Mouse (Mus musculus) embryonic facial prominence, embryonic 11.5 days (tissue): ENCODE data around the gene Ubqln4. TPM values are rescaled to one million over a fixed set of nuclear protein-coding genes. Genes with fewer than 3 reads are reported as not detected.

ENCODE experiments used
- ATAC-seq: fragments of 200-750 bp; cut with Nextera tagmentation; replicated peaks from 2 replicates; pipeline ENCODE4 v1.8.0; 2017; ENCODE audit warnings: low read depth; ENCODE audit not compliant: insufficient number of reproducible peaks, low FRiP score, low TSS enrichment
- DNase-seq: peaks from one replicate; pipeline ENCODE4 v3.0.0-alpha.2; 2015; ENCODE audit warnings: low spot score
- H3K27ac ChIP-seq: fragments of 300-500 bp; sonication (generic); replicated peaks from 2 replicates; pipeline ENCODE4 v1.5.1; 2014; ENCODE audit warnings: mild to moderate bottlenecking, low read depth, low read length, control low read depth
- H3K27me3 ChIP-seq: fragments of 300-500 bp; sonication (generic); 2 replicates; pipeline ENCODE4 v1.6.1; 2014; ENCODE audit warnings: mild to moderate bottlenecking, low read length, moderate library complexity, mixed read lengths; ENCODE audit not compliant: control insufficient read depth, insufficient read depth
- H3K36me3 ChIP-seq: fragments of 300-500 bp; sonication (generic); replicated peaks from 2 replicates; pipeline ENCODE4 v1.6.1; 2014; ENCODE audit warnings: low read depth, mild to moderate bottlenecking, low read length, moderate library complexity, mixed read lengths; ENCODE audit not compliant: control insufficient read depth, insufficient read depth
- H3K4me1 ChIP-seq: fragments of 300-500 bp; sonication (generic); 2 replicates; pipeline ENCODE4 v1.6.1; 2014; ENCODE audit warnings: low read length, mixed read lengths; ENCODE audit not compliant: control insufficient read depth, insufficient read depth
- H3K4me2 ChIP-seq: fragments of 300-500 bp; sonication (generic); 2 replicates; pipeline ENCODE4 v1.6.1; 2014; ENCODE audit warnings: low read depth, mild to moderate bottlenecking, control low read depth, low read length, moderate library complexity
- H3K4me3 ChIP-seq: fragments of 300-500 bp; sonication (generic); 2 replicates; pipeline ENCODE4 v1.5.1; 2014; ENCODE audit warnings: low read depth, low read length, control low read depth
- H3K9ac ChIP-seq: fragments of 300-500 bp; sonication (generic); replicated peaks from 2 replicates; pipeline ENCODE4 v1.6.1; 2014; ENCODE audit warnings: mild to moderate bottlenecking, control low read depth, low read length
- H3K9me3 ChIP-seq: fragments of 300-500 bp; sonication (generic); replicated peaks from 2 replicates; pipeline ENCODE4 v1.6.1; 2016; ENCODE audit warnings: mild to moderate bottlenecking, low read length, inconsistent platforms, mixed read lengths; ENCODE audit not compliant: control insufficient read depth
- WGBS: fragments of 180-500 bp; shearing (Covaris S2); extraction: QIAGEN DNeasy Blood & Tissue Kit; methylation state at CpG from one replicate; pipeline ENCODE4 v1.1.7; 2014; 5-methylcytosine and 5-hydroxymethylcytosine counted together
- polyA plus RNA-seq: library from polyadenylated mRNA; unstranded; fragments of >200 nt; fragmentation: Nextera tagmentation; extraction: Ambion mirVana; gene quantifications from 2 replicates; pipeline ENCODE4 v1.2.1, GENCODE M21; 2014

The Ubqln4 gene
- polyA plus RNA-seq, 1 experiment from 2014 or later, result 62.1 TPM

- Histone ChIP-seq H3K4me3 (peak overlapping the region; percentile 88), H3K9me3 (no peaks in the 10 kb centered on the region), H3K27ac (0 out of 2 replicates have a peak overlapping the region, but pooled peaks have one; percentile 21), H3K9ac (peak overlapping the region; percentile 100), H3K36me3 (peaks cover 18% of the 10 kb centered on the region), H3K27me3 (no peaks in the 10 kb centered on the region), H3K4me2 (peak overlapping the region; percentile 95), H3K4me1 (peaks cover 35% of the 10 kb centered on the region)
- 14% methylated on average over 3 of the region's 3 CpGs for WGBS
- ATAC-seq, result no peak
- DNase-seq, result no peak
These were observed 18.6 kb upstream of the Ubqln4 start for GRCm38 (mm10) chr3:88535005-88535404.

- peak overlapping the region; percentile 100 for H3K9ac ChIP-seq
- DNase-seq (no peak), ATAC-seq (no peak)
- H3K4me2 ChIP-seq, result peak overlapping the region; percentile 95
- H3K4me3 ChIP-seq, result peak overlapping the region; percentile 88
- peaks cover 35% of the 10 kb centered on the region for H3K4me1 ChIP-seq
- WGBS, result 34% methylated on average over 4 of the region's 4 CpGs
- no peaks in the 10 kb centered on the region for H3K9me3 ChIP-seq
- 0 out of 2 replicates have a peak overlapping the region, but pooled peaks have one; percentile 21 for H3K27ac ChIP-seq
- H3K36me3 ChIP-seq, result peaks cover 23% of the 10 kb centered on the region
- H3K27me3 ChIP-seq, result no peaks in the 10 kb centered on the region
These were observed 18.0 kb upstream of the Ubqln4 start for GRCm38 (mm10) chr3:88535527-88535926.

- peak overlapping the region; percentile 88 for H3K4me3 ChIP-seq
- 5% methylated on average over 62 of the region's 64 CpGs for WGBS
- DNase-seq, result peak; percentile 87
- peak overlapping the region; percentile 95 for H3K4me2 ChIP-seq
- peaks cover 35% of the 10 kb centered on the region for H3K4me1 ChIP-seq
- peak overlapping the region; percentile 35; the same call in 1 of the 2 replicates for H3K27ac ChIP-seq
- peak overlapping the region; percentile 100 for H3K9ac ChIP-seq
- H3K9me3 ChIP-seq, result no peaks in the 10 kb centered on the region
- no peaks in the 10 kb centered on the region for H3K27me3 ChIP-seq
- H3K36me3 ChIP-seq, result peaks cover 24% of the 10 kb centered on the region
- ATAC-seq, result peak; percentile 15; the same call in 1 of the 2 replicates
These were observed 17.2 kb upstream of the Ubqln4 start for GRCm38 (mm10) chr3:88536103-88536930.

- ATAC-seq (no peak), DNase-seq (no peak)
- H3K27ac ChIP-seq, result no peak overlapping the region
- H3K4me2 ChIP-seq, result peak overlapping the region; percentile 95
- WGBS, result 54% methylated on average over 6 of the region's 6 CpGs
- H3K9ac ChIP-seq, result peak overlapping the region; percentile 100
- H3K27me3 ChIP-seq, result no peaks in the 10 kb centered on the region
- peaks cover 24% of the 10 kb centered on the region for H3K36me3 ChIP-seq
- no peaks in the 10 kb centered on the region for H3K9me3 ChIP-seq
- H3K4me3 ChIP-seq, result peak overlapping the region; percentile 88
- peaks cover 35% of the 10 kb centered on the region for H3K4me1 ChIP-seq
These were observed 16.4 kb upstream of the Ubqln4 start for GRCm38 (mm10) chr3:88537146-88537545.

GRCm38 (mm10) chr3:88538271-88539145 lies 15.1 kb upstream of the Ubqln4 start:
- ATAC-seq, result no peak
- H3K9me3 ChIP-seq, result no peaks in the 10 kb centered on the region
- H3K9ac ChIP-seq, result peak overlapping the region; percentile 39
- H3K27me3 ChIP-seq, result no peaks in the 10 kb centered on the region
- H3K4me2 ChIP-seq, result peak overlapping the region; percentile 19; the same call in 1 of the 2 replicates
- DNase-seq, result no peak
- H3K36me3 ChIP-seq, result peaks cover 24% of the 10 kb centered on the region
- H3K4me1 ChIP-seq, result peaks cover 35% of the 10 kb centered on the region
- 23% methylated on average over 9 of the region's 9 CpGs for WGBS
- H3K4me3 ChIP-seq, result peak overlapping the region; percentile 3; the same call in 1 of the 2 replicates
- peak overlapping the region; percentile 35; the same call in 1 of the 2 replicates for H3K27ac ChIP-seq

GRCm38 (mm10) chr3:88539397-88539796 lies 14.2 kb upstream of the Ubqln4 start:
- H3K27me3 ChIP-seq, result no peaks in the 10 kb centered on the region
- H3K9ac ChIP-seq, result no peak overlapping the region
- no peak overlapping the region for H3K27ac ChIP-seq
- WGBS, result 4% methylated on average over 3 of the region's 3 CpGs
- peaks cover 24% of the 10 kb centered on the region for H3K36me3 ChIP-seq
- ATAC-seq (no peak), DNase-seq (peak; percentile 68)
- H3K9me3 ChIP-seq, result no peaks in the 10 kb centered on the region
- H3K4me3 ChIP-seq, result no peak overlapping the region
- H3K4me1 ChIP-seq, result peaks cover 35% of the 10 kb centered on the region
- H3K4me2 ChIP-seq, result peak overlapping the region; percentile 23; the same call in 1 of the 2 replicates

GRCm38 (mm10) chr3:88540085-88540484 lies 13.5 kb upstream of the Ubqln4 start:
- ATAC-seq (no peak), DNase-seq (peak; percentile 22)
- no peaks in the 10 kb centered on the region for H3K9me3 ChIP-seq
- H3K27ac ChIP-seq, result no peak overlapping the region; the same call in 1 of the 2 replicates
- no peak overlapping the region for H3K9ac ChIP-seq
- H3K4me1 ChIP-seq, result peaks cover 30% of the 10 kb centered on the region
- no peak overlapping the region for H3K4me3 ChIP-seq
- no peaks in the 10 kb centered on the region for H3K27me3 ChIP-seq
- H3K36me3 ChIP-seq, result peaks cover 24% of the 10 kb centered on the region
- no peak overlapping the region for H3K4me2 ChIP-seq
- 49% methylated on average over 5 of the region's 5 CpGs for WGBS
